Mouse (Mus musculus) B cell, adult (primary cell): ENCODE measurements around the gene Cbx4. TPM values are rescaled to one million over a fixed set of nuclear protein-coding genes. Genes with fewer than 3 reads are reported as not detected.

Source experiments
- total RNA-seq: library from RNA; stranded (reverse); gene quantifications from 4 replicates; pipeline ENCODE4 v1.2.4, GENCODE M21; 2023; ENCODE audit not compliant: inconsistent age

The Cbx4 gene
- total RNA-seq, result 78.9 to 91.0 TPM (median 87.1 TPM) in 4 replicates

DNA sequence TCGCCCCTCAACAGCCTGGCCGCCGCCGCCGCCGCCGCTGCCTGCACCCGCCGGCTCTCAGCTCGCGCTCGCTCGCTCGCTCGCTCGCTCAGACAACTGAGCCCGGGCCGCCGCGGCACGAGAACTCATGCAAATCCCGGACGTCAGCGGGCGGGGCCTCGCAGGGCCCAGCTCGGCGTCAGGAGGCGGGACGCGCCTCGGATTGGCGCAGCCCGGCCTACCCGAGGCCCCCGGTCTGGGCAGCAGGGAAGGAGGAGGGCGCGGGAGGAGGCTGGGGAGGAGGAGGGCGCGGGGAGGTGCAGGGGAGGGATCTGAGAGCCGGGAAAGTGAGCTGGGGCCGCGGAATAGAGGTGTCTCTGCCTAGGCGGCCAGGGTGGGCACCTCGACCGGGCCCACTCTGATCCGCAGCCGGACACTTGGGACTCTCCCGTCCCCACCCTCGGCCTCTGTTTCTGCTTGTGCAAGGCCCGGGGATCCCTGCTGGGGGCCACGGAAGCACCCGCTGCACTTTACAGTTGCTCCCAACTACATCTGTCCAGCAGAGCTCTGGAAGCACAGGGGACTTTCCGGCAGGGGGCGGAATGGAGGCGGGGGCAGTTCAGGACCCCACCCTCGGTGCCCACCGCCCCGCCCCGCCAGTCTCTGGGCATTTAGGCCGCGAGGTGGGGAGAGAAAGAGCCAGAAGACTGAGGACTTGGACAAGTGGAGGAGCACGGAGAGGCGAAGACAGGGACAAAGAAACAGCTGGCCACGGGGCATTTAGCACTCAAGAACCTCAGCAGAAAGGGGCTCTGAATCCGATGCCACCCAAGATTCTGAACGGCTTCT is at the start of gene Cbx4:
Cbx4 (minus strand) TSS at position 78 of the 828 bp plus-strand sequence.

DNA sequence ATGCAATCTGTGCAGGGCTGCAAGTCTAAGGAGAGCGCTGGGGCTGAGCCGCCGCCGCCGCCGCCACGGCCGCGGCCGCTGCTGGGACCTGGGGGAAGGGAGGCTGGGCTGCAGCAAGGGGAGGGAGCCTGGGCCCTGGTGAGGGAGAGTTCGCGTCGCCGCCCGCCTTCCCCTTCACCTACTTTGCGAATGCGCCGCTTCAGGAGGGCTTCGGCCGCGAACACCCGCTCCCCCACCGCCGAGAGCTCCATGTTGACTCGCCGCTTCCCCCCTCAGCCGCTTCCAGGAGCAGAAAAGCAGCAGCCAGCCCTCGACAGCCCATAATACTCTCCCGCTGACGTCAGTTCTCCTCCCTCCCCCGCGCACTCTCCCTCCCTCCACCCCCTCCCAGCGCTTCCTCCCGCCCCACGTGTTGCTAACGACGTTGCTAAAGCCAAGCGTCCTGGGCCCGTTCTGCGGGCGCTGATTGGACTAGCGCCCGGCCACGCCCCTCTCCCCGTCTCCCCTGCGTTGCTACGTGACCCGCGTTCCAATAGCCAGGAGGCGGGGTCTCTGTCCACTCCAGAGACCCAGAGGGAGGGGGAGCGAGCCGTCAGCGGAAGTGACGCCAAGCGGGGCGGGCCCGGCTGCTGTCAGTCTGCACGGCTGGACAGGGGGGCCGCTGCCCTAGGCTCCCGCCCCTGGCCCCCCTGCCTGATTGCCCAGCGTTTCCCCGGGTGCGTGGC is 45.3 kb downstream of the Cbx4 start, which contains the start of gene Cbx8:
Cbx8 (minus strand) TSS at position 370 of the 725 bp plus-strand sequence.

Other genes starting within 250 kb of the Cbx4 start
- gene Rbfox3, start 174.6 kb downstream of the Cbx4 start, total RNA-seq, result not detected in 4 replicates
- gene Enpp7, start 98.0 kb downstream of the Cbx4 start, total RNA-seq, result not detected in 4 replicates
- gene Cbx2, start 63.3 kb downstream of the Cbx4 start, total RNA-seq, result 5.9 to 8.5 TPM (median 6.3 TPM) in 4 replicates
- gene Cbx8, start 45.3 kb downstream of the Cbx4 start, total RNA-seq, result 15.4 to 19.6 TPM (median 17.5 TPM) in 4 replicates
- gene Tbc1d16, start 142.3 kb upstream of the Cbx4 start, total RNA-seq, result 0.06 to 1.4 TPM (median 0.18 TPM) in 4 replicates
- 0.21 to 0.80 TPM (median 0.36 TPM) in 4 replicates for gene Ccdc40, start 142.4 kb upstream of the Cbx4 start, total RNA-seq
- 93.8 to 103 TPM (median 96.4 TPM) in 4 replicates for gene Gaa, start 181.7 kb upstream of the Cbx4 start, total RNA-seq
- 211 to 223 TPM (median 221 TPM) in 4 replicates for gene Eif4a3, start 213.9 kb upstream of the Cbx4 start, total RNA-seq
- gene Card14, start 221.5 kb upstream of the Cbx4 start, total RNA-seq, result not detected in 4 replicates